Mouse (Mus musculus) layer of hippocampus, adult 2 months (tissue): ENCODE measurements around the gene Plxna4. TPM values are rescaled to one million over a fixed set of nuclear protein-coding genes. Genes with fewer than 3 reads are reported as not detected.

Source experiments
- DNase-seq, 2 experiments: peaks; one replicate each; pipeline ENCODE4 v3.0.0; 2022; ENCODE audit warnings: low spot score in 2 of 2
- H3K27ac ChIP-seq: fragments of 200-600 bp; 2 replicates; pipeline ENCODE4 v1.8.1; 2022
- H3K4me3 ChIP-seq: fragments of 200-600 bp; 2 replicates; pipeline ENCODE4 v1.8.1; 2022; ENCODE audit warnings: mild to moderate bottlenecking
- CTCF ChIP-seq: fragments of 200-600 bp; conservative IDR thresholded peaks from 2 replicates; pipeline ENCODE4 v1.8.1; 2022; ENCODE audit warnings: antibody characterized with exemption, mild to moderate bottlenecking, moderate library complexity
- total RNA-seq, 2 experiments: library from RNA; stranded (reverse); gene quantifications; 2 replicates each; pipeline ENCODE4 v1.2.3; 2021

Gene Plxna4
- total RNA-seq, 2 experiments from 2014 or later = 126 to 131 TPM

DNA sequence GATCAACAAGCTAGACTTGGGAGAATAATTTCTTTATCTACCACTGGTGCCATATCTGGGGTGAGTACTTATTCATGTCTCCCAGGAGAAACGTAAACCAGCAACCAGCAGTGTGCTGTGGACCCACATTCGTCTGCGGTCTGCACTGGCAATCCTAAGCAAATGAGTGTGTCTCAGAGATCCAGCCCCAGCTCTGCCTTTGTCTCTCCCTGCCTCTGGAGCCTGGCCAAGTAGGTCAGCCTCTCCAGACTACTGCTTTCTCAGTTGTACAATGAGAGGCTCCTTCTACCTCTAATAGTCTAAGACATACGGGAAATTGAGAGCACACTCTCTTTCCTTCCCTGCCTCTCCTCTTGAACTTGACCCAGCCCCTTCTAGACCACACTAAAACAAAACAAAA is 316.5 kb downstream of the Plxna4 start:
- Histone ChIP-seq H3K4me3 (no peak overlapping the region), H3K27ac (0 out of 2 replicates have a peak overlapping the region, but pooled peaks have one; percentile 19)
- TF ChIP-seq CTCF = no peak
- peak; percentile 26 to 46 for DNase-seq

DNA sequence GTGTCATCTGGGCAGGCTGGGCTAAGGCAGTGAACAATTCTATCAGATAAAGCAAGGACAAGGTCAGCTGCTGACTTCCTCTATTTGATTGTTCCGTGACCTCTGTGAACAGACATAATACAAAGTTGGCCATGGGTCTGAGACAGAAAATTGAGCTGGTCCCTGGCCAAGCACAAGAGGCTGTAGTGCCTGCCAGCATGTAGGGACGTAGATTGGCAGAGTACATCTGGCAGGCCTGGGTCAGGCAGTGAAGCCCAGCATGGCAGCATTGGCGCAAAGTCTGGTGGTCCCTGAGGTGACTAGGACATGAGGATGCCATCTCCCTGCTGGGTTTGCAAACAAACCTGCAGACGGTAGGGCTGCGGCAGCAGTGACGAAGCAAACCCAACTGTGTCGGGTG is 321.9 kb downstream of the Plxna4 start:
- Histone ChIP-seq H3K27ac (no peak overlapping the region), H3K4me3 (no peak overlapping the region)
- DNase-seq = no peak
- TF ChIP-seq CTCF = no peak

DNA sequence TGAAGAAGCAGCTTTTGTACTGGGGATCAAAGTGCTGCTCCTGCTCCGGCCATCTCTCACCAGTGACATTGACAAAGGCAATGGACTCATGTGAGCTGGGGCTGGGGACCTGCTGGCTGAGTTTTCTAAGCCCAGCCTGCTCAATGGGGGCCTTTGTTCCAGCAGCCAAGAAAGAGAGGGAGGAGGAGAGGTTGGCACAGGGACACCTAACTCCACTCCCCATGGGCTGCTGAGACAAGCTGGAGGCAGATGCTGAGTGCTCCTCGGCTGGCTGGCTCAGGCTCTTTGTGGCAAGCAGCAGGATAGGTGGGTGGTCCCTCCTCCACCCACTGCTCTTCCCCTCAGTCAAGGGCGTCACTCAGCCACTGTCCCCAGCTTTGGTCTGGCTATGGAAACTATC is 326.7 kb downstream of the Plxna4 start:
- Histone ChIP-seq H3K27ac (peak overlapping the region; percentile 43; the same call in 1 of the 2 replicates), H3K4me3 (no peak overlapping the region)
- TF ChIP-seq CTCF = no peak
- peak; percentile 47 to 58 for DNase-seq

DNA sequence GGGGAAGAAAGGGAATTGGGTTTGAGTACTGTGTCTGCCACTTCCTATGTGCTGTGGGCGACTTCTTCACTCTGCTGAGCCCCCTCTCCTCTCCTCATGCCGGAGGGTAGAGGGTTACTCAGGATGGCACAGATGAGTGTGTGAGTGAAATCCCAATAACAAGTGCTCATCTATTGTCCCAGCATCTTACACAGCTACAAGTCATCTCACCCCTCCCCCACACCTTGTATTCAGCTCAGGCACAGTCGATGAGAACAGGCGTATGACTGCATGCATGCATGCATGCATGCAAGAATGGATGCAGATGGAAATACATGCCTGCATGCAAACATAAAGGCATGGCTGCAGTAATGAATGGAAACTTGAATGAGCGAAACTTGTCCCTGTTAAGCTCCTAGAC is 327.7 kb downstream of the Plxna4 start:
- no peak for DNase-seq
- Histone ChIP-seq H3K4me3 (no peak overlapping the region), H3K27ac (no peak overlapping the region)
- no peak for TF ChIP-seq CTCF

DNA sequence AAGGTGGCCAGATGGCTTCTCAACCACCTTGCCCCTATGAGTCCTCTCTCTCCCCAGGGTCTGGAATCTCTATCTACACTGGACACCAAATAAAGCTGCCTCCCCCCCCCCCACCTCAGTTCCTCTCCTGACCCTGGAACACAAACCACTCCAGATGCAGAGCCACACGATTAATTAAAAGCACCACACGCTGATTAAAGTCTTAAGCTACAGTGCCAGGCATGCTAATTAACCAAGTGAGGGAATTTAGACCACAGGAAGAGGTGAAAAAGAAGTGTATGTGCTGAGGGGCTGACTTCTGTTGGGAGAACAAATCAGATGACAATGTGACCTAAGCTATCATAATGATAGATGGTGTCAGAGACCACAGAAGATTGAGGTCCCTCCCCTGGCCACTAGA is 332.8 kb downstream of the Plxna4 start:
- H3K4me3 ChIP-seq = no peak overlapping the region
- no peak overlapping the region for H3K27ac ChIP-seq
- no peak for TF ChIP-seq CTCF
- DNase-seq = no peak

DNA sequence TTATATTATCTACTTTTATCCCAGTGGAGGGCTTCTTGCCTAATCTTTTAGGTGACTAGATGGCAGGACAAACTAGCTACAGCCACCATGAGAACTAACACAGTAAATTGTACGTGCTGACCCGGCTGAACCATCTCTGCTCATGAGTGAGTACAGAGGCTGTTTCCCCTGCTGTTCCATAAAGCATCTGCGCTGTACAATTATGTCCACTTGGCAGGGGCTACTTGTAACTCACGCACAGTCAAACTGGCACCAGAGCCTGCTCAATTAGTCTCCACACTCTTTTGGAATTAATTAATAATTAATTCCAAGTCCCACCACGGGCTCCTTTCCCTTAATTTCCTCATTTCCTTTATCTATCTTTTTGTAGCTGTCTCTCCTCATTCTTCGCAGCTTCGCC is 335.8 kb downstream of the Plxna4 start:
- no peak for DNase-seq
- no peak for TF ChIP-seq CTCF
- no peak overlapping the region for H3K4me3 ChIP-seq
- no peak overlapping the region for H3K27ac ChIP-seq

DNA sequence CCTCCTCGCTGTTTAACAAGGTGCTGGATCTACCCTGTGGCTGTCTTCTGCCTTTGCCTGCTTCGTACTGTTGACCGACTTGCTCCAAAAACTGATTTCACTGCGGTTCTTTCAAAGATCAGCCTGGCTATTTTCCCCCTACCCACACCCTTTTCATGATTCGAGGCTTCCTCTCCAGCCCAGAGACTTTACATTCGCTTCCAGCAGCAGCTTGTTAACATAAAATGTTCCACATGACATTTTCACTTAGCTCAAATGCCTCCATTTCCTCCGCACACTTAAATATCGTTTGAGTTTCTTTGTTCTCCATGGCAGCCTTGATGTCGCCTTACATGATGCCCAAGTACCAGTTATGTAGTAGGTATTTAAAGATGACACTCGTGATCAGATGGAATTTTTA is 336.3 kb downstream of the Plxna4 start:
- Histone ChIP-seq H3K4me3 (no peak overlapping the region), H3K27ac (no peak overlapping the region)
- DNase-seq = no peak
- TF ChIP-seq CTCF = no peak

DNA sequence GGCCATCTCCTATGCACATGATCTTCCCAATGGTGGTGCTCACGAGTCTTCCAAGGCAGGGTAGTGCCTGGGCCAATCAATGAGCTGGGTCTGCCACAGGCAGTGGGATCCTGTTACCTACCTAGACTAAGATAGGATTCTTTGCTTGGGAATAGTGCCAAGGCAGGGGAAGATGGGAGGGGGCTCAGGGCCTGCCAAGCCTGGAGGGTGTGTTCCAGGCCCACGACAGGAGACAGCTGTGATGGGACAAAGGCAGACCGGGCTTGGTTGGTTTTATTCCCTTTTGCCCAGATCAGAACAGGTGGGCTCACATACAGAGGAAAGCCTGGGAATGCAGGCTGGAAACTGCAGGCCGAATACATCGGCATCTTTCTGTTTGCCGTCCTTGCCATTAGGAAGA is 342.0 kb downstream of the Plxna4 start:
- TF ChIP-seq CTCF = no peak

DNA sequence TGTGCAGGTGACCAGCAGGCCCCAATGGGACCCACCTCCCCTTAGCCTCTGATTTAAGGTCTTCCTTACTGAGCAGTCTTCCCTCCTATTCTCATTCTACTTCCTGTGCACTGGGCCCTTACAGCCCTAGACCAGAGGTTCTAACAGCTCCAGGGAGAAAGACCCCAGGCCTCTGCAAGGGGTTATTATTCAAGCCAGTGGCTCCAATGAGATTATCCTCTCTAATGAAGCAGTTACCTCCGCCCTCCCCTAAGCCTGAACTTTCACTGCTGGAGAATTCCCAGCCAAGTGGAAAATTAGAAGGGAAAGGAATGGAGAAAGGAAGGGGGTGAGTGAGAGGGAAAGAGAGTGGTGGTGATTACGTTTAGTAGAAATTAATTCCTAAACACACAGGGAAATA is 345.0 kb downstream of the Plxna4 start:
- TF ChIP-seq CTCF = no peak
- Histone ChIP-seq H3K4me3 (no peak overlapping the region), H3K27ac (no peak overlapping the region)
- DNase-seq = no peak

More for the DNA sequence above, 342.0 kb downstream of the Plxna4 start:
- Histone ChIP-seq H3K4me3 (no peak overlapping the region), H3K27ac (no peak overlapping the region)
- DNase-seq = no peak

DNA sequence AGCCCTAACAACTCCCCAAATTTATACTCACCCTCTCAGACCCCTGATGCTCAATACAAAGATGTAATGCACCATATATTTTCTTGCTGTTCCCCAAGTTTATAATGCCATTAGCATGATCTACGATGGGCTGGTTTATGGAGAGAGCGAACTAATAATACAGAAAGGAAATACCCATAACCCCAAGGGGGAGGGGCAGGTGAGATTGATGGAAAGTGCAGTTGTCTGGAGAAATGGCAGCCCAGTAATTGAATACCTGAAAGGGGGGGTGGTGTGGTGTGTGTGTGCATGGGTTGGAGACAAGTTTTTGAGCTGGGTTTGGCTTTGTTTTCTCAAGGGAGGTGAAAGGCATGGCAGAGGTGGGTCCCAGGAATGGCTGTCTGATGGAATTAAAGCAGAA is 356.6 kb downstream of the Plxna4 start:
- no peak for DNase-seq
- no peak for TF ChIP-seq CTCF
- Histone ChIP-seq H3K27ac (no peak overlapping the region), H3K4me3 (no peak overlapping the region)

DNA sequence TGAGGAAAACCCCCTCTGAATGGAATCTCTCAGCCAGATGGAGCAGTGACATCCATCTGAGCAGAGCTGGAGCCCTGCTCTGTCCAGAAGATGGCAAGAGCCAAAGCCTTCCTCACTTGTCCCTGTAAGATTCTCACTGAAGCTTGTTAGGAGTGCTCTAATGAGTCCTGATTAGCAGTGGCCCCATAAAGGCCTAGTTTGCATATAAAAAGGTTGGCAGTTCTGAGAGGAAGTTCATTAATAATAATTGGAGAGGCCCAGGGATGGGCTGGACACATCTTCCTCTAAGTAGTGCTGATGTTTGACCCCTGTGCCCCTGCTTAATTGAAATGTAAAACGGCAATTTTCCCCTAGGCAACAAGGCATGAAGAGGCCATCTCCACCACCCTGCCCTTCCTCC is 361.4 kb downstream of the Plxna4 start:
- no peak for TF ChIP-seq CTCF
- Histone ChIP-seq H3K4me3 (no peak overlapping the region), H3K27ac (no peak overlapping the region)
- DNase-seq = no peak

DNA sequence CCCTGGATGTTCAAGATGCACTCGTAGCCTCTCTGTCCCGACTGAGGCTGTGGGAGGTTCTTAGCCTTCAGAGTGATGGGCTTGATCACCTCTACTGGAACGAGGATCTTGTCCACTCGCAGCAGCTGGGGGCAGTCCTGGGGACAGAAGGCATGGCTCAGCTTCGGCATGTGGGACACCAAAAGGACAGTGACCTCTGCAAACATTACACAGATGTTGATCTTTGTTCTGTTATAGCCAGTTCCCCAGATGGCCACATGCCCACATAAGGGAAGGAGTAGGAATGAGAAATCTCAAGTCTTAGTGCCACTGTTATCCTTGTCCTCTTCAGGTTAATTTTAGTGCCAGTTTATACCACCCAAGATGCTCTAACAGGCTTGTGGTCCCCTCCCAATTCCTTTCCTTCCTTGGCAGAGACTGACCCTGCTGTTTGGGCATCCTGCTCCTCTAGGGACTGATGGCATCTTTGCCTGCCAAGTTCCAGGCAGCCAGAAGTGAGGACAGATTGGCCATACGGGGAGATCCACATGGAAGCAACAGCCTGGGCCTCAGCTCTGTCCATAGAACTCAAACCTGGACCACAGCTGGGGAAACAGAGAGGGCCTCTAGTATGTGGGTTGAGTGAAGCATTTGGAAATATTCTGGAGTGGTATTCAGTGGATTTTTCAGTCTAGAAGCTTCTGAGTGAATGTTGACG is 363.8 kb downstream of the Plxna4 start:
- DNase-seq = peak in 1 of 2 experiments; percentile 21
- Histone ChIP-seq H3K4me3 (no peak overlapping the region), H3K27ac (no peak overlapping the region; the same call in 1 of the 2 replicates)
- TF ChIP-seq CTCF = no peak

DNA sequence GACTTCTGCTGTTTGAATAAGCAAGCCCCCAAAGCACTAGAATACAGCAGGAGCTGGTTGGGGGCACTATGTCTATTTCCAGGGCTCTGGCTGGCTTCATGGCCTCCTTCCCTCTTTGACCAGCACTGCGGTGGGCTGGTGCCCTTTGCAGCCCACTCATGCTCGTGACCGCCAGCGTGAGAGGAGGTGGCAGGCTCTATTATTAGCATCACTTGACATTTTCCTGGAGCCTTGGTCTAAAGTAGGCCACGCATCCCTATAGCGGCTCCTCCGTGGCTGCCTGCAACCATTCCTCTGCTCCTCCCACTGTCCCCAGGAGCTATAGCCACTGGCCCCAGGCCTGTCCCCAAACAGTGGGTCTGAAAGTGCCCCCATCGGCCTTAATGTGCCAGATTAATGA is 367.2 kb downstream of the Plxna4 start:
- Histone ChIP-seq H3K4me3 (no peak overlapping the region), H3K27ac (peak overlapping the region; percentile 59; the same call in 1 of the 2 replicates)
- DNase-seq = no peak
- no peak for TF ChIP-seq CTCF

DNA sequence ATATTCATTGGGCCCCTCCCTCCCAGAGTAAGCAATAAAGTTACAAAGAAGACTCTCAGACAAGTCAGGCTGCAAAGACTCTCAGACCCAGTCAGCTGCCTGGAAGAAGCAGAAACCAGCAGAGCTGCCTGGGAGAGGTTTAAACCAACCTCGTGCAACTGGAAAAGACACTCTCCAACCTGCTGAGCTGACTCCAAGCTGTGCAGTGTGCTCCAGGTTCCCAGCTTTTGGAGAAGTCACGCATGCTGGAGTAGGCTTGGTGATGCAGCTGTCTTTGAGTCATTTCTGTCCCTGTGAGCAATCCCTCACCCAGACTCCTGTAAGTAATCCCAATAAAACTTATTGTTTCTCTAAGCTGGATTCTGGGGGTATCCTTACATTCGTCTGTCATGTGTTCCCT is 369.4 kb downstream of the Plxna4 start:
- Histone ChIP-seq H3K4me3 (no peak overlapping the region), H3K27ac (no peak overlapping the region)
- no peak for DNase-seq
- TF ChIP-seq CTCF = no peak

DNA sequence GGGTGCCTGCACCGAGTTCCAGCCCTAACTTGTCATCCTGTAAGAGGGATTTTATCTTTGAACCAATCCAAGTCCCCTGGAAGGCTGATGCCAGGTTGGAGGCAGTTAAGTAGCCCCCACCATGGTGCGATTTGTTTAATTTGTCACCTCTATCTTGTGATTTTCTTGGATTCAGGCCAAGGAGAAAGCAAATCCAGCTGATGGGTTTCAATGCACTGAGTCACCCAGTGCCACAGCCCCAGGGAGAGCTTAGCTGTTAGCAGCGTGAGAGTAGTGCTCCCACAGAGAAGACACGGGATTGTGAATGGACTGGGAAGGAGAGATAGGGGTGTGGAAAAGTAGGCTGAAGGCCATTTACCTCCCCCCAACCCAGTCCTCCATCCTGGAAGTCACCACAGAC is 375.6 kb downstream of the Plxna4 start:
- no peak for DNase-seq
- peak overlapping the region; percentile 18; the same call in 1 of the 2 replicates for H3K27ac ChIP-seq
- H3K4me3 ChIP-seq = no peak overlapping the region
- TF ChIP-seq CTCF = no peak
